Mouse (Mus musculus): ENCODE measurements around the gene Olfr985. TPM values are rescaled to one million over a fixed set of nuclear protein-coding genes. Genes with fewer than 3 reads are reported as not detected.

Olfr985 gene
- not detected in 2 replicates for polyA plus RNA-seq (2015; fragmentation: Nextera tagmentation; extraction: Ambion mirVana)

- ATAC-seq (ENCODE audit: low FRiP score, low read depth), result no peak
- Histone ChIP-seq H3K27me3 (no peaks in the 10 kb centered on the region), H3K36me3 (no peaks in the 10 kb centered on the region), H3K9ac (no peak within 1 kb of the TSS), H3K9me3 (no peaks in the 10 kb centered on the region), H3K4me3 (no peak within 1 kb of the TSS), H3K4me1 (no peaks in the 10 kb centered on the region), H3K27ac (no peak within 1 kb of the TSS), H3K4me2 (replicated peaks) (no peak within 1 kb of the TSS)
- WGBS, result 89% methylated on average over 1 of the region's 1 CpGs
Measured at GRCm38 (mm10) chr9:40130084-40130483, at the start of gene Olfr985. Gene Olfr985 (minus strand): TSS chr9:40130184.

- Histone ChIP-seq H3K27ac (no peak overlapping the region), H3K4me3 (no peak overlapping the region), H3K9me3 (no peaks in the 10 kb centered on the region), H3K9ac (no peak overlapping the region), H3K36me3 (no peaks in the 10 kb centered on the region), H3K27me3 (no peaks in the 10 kb centered on the region), H3K4me1 (no peaks in the 10 kb centered on the region), H3K4me2 (replicated peaks) (no peak overlapping the region)
- no peak for ATAC-seq (ENCODE audit: low FRiP score, low read depth)
- 83% methylated on average over 6 of the region's 6 CpGs for WGBS
Measured at GRCm38 (mm10) chr9:40177017-40177416, 47.0 kb upstream of the Olfr985 start.

GRCm38 (mm10) chr9:40166446-40166845, 36.5 kb upstream of the Olfr985 start:
- no peak overlapping the region for H3K4me3 ChIP-seq
- no peaks in the 10 kb centered on the region for H3K36me3 ChIP-seq
- no peak overlapping the region for H3K27ac ChIP-seq
- no peak overlapping the region for H3K4me2 ChIP-seq (replicated peaks)
- no peak overlapping the region for H3K9ac ChIP-seq
- ATAC-seq (ENCODE audit: low FRiP score, low read depth), result no peak
- H3K9me3 ChIP-seq, result no peaks in the 10 kb centered on the region
- WGBS, result 95% methylated on average over 1 of the region's 1 CpGs
- no peaks in the 10 kb centered on the region for H3K27me3 ChIP-seq
- no peaks in the 10 kb centered on the region for H3K4me1 ChIP-seq

- H3K4me1 ChIP-seq, result no peaks in the 10 kb centered on the region
- no peak overlapping the region for H3K4me2 ChIP-seq (replicated peaks)
- no peaks in the 10 kb centered on the region for H3K27me3 ChIP-seq
- H3K9me3 ChIP-seq, result no peaks in the 10 kb centered on the region
- H3K4me3 ChIP-seq, result no peak overlapping the region
- no peak overlapping the region for H3K27ac ChIP-seq
- H3K9ac ChIP-seq, result no peak overlapping the region
- WGBS, result 56% methylated on average over 4 of the region's 4 CpGs
- H3K36me3 ChIP-seq, result no peaks in the 10 kb centered on the region
- ATAC-seq (ENCODE audit: low FRiP score, low read depth), result peak; percentile 67
Measured at GRCm38 (mm10) chr9:40155118-40155644, 25.2 kb upstream of the Olfr985 start.

GRCm38 (mm10) chr9:40141544-40141943, 11.6 kb upstream of the Olfr985 start:
- ATAC-seq (ENCODE audit: low FRiP score, low read depth), result no peak
- Histone ChIP-seq H3K4me3 (no peak overlapping the region), H3K4me1 (no peaks in the 10 kb centered on the region), H3K27ac (no peak overlapping the region), H3K27me3 (no peaks in the 10 kb centered on the region), H3K9ac (no peak overlapping the region), H3K9me3 (no peaks in the 10 kb centered on the region), H3K36me3 (no peaks in the 10 kb centered on the region), H3K4me2 (replicated peaks) (no peak overlapping the region)
- 53% methylated on average over 1 of the region's 1 CpGs for WGBS

GRCm38 (mm10) chr9:40139484-40139883, 9.5 kb upstream of the Olfr985 start:
- Histone ChIP-seq H3K9ac (no peak overlapping the region), H3K4me1 (no peaks in the 10 kb centered on the region), H3K4me2 (replicated peaks) (no peak overlapping the region), H3K36me3 (no peaks in the 10 kb centered on the region), H3K4me3 (no peak overlapping the region), H3K9me3 (no peaks in the 10 kb centered on the region), H3K27ac (no peak overlapping the region), H3K27me3 (no peaks in the 10 kb centered on the region)
- ATAC-seq (ENCODE audit: low FRiP score, low read depth), result no peak
- 56% methylated on average over 4 of the region's 4 CpGs for WGBS

GRCm38 (mm10) chr9:40136987-40137688, 7.2 kb upstream of the Olfr985 start:
- Histone ChIP-seq H3K27ac (no peak overlapping the region), H3K4me1 (no peaks in the 10 kb centered on the region), H3K4me2 (replicated peaks) (no peak overlapping the region), H3K27me3 (no peaks in the 10 kb centered on the region), H3K9ac (no peak overlapping the region), H3K9me3 (no peaks in the 10 kb centered on the region), H3K36me3 (no peaks in the 10 kb centered on the region), H3K4me3 (no peak overlapping the region)
- no peak for ATAC-seq (ENCODE audit: low FRiP score, low read depth)
- WGBS, result 82% methylated on average over 6 of the region's 6 CpGs

GRCm38 (mm10) chr9:40130556-40130955, 572 bp upstream of the Olfr985 start:
- Histone ChIP-seq H3K9ac (no peak overlapping the region), H3K4me3 (no peak overlapping the region), H3K9me3 (no peaks in the 10 kb centered on the region), H3K27me3 (no peaks in the 10 kb centered on the region), H3K4me2 (replicated peaks) (no peak overlapping the region), H3K27ac (no peak overlapping the region), H3K4me1 (no peaks in the 10 kb centered on the region), H3K36me3 (no peaks in the 10 kb centered on the region)
- ATAC-seq (ENCODE audit: low FRiP score, low read depth), result no peak
- 87% methylated on average over 1 of the region's 1 CpGs for WGBS

GRCm38 (mm10) chr9:40117287-40117659, 12.7 kb downstream of the Olfr985 start:
- Histone ChIP-seq H3K4me3 (no peak overlapping the region), H3K9me3 (no peaks in the 10 kb centered on the region), H3K36me3 (no peaks in the 10 kb centered on the region), H3K4me1 (no peaks in the 10 kb centered on the region), H3K27me3 (no peaks in the 10 kb centered on the region), H3K9ac (no peak overlapping the region), H3K27ac (no peak overlapping the region), H3K4me2 (replicated peaks) (no peak overlapping the region)
- ATAC-seq (ENCODE audit: low FRiP score, low read depth), result no peak; the same call in 1 of the 2 replicates
- WGBS, result 68% methylated on average over 5 of the region's 5 CpGs

- ATAC-seq (ENCODE audit: low FRiP score, low read depth), result peak; percentile 82
- H3K9ac ChIP-seq, result no peak overlapping the region
- no peak overlapping the region for H3K4me3 ChIP-seq
- H3K4me1 ChIP-seq, result no peaks in the 10 kb centered on the region
- WGBS, result 59% methylated on average over 10 of the region's 10 CpGs
- H3K27ac ChIP-seq, result no peak overlapping the region; the same call in 1 of the 2 replicates
- H3K36me3 ChIP-seq, result no peaks in the 10 kb centered on the region
- no peak overlapping the region for H3K4me2 ChIP-seq (replicated peaks)
- H3K27me3 ChIP-seq, result no peaks in the 10 kb centered on the region
- no peaks in the 10 kb centered on the region for H3K9me3 ChIP-seq
Measured at GRCm38 (mm10) chr9:40116645-40117286, 13.2 kb downstream of the Olfr985 start.

GRCm38 (mm10) chr9:40114106-40114505, 15.9 kb downstream of the Olfr985 start, which contains the start of gene Olfr984:
Gene Olfr984 (minus strand): TSS chr9:40114206.
- Histone ChIP-seq H3K27ac (no peak within 1 kb of the TSS), H3K27me3 (no peaks in the 10 kb centered on the region), H3K4me2 (replicated peaks) (no peak within 1 kb of the TSS), H3K36me3 (no peaks in the 10 kb centered on the region), H3K9ac (no peak within 1 kb of the TSS), H3K4me3 (no peak within 1 kb of the TSS), H3K9me3 (no peaks in the 10 kb centered on the region), H3K4me1 (no peaks in the 10 kb centered on the region)
- 91% methylated on average over 2 of the region's 2 CpGs for WGBS
- ATAC-seq (ENCODE audit: low FRiP score, low read depth), result no peak

- no peaks in the 10 kb centered on the region for H3K9me3 ChIP-seq
- no peak overlapping the region for H3K27ac ChIP-seq
- H3K4me2 ChIP-seq (replicated peaks), result no peak overlapping the region
- H3K4me3 ChIP-seq, result no peak overlapping the region
- WGBS, result 60% methylated on average over 3 of the region's 3 CpGs
- no peaks in the 10 kb centered on the region for H3K27me3 ChIP-seq
- ATAC-seq (ENCODE audit: low FRiP score, low read depth), result no peak
- H3K36me3 ChIP-seq, result no peaks in the 10 kb centered on the region
- no peak overlapping the region for H3K9ac ChIP-seq
- no peaks in the 10 kb centered on the region for H3K4me1 ChIP-seq
Measured at GRCm38 (mm10) chr9:40094769-40095168, 35.2 kb downstream of the Olfr985 start.

Measured in limb, embryonic 13.5 days (tissue).